Mouse (Mus musculus): ENCODE measurements at regions not wholly inside any gene's neighbourhood (a gene's known extent, or its start where the extent isn't known, plus 50 kb on each side); places are given as distances from the start of the nearest gene placed in this dataset.

DNA sequence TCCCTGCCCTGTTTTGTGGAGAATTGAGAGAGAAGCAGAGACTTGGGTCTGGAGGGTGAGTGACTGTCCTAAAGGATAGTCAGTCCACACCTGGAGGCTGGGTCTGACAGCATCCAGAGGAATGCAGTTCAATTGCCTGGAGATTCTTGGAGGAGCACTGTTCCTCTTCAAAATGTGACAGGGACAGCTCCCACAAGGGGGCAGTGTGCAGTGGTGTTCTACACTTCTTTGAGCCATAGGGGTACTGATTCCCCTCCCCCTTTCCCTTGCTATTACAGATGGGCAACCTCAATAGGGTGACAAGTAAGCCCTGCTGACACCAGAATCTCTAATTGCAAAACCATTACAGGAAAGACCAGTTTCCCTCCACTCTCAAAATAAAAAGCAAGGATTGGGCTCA, 63.7 kb upstream of the Gm773 start:
- DNase-seq: peak in 1 of 2 experiments; percentile 2

GRCm38 (mm10) chrX:56274170-56274569, 61.5 kb upstream of the Gm773 start:
- DNase-seq: peak; percentile 4 to 15

GRCm38 (mm10) chrX:56269706-56270105, 57.0 kb upstream of the Gm773 start:
- DNase-seq: no peak
